ENCODE assay signal across 12 mouse cellular contexts in genomic region chr6:85895061-85895648, GRCm38 (mm10). TPM values are rescaled to one million over a fixed set of nuclear protein-coding genes. Genes with fewer than 3 reads are reported as not detected.
A peak's percentile ranks its signal among the peaks of the same experiment; 100 is the strongest.
DNase-seq lines count a peak whose midpoint lies in the region; ATAC-seq and TF ChIP-seq lines count a peak whose summit lies in the region.
"Not testable (repeated sequence)": the region's sequence is repeated elsewhere in the genome, so short reads cannot be mapped to it uniquely, and the experiment has no call there.
"Had no signal": no experiment of that assay in that cellular context is flagged by ENCODE, and none has a peak within 500 bp of the region (broad histone marks: within the 10 kb centered on the region; RNA-seq: fewer than 3 reads in every experiment).

No protein-coding gene starts in this region.

- not testable (repeated sequence) for H3K9ac ChIP-seq in MEL (ENCODE audit: control insufficient read depth, low read depth, low read length, poor library complexity, severe bottlenecking)

- H3K27me3 ChIP-seq in MEL (ENCODE audit: control insufficient read depth in 1 of 2, insufficient read depth in 2 of 2, low read length in 2 of 2); testis, adult 2 months (ENCODE audit: control insufficient read depth, insufficient read depth, low read length): not testable (repeated sequence)

- intact Hi-C loops in left cerebral cortex, adult 2 months (cut with DNase I): not testable (repeated sequence)

- TF ChIP-seq CTCF in MEL (IDR thresholded peaks at IDR 0.05 in 2 of 3, conservative IDR thresholded peaks at IDR 0.05 in 1 of 3; ENCODE audit: control insufficient read depth in 1 of 3, insufficient read depth in 1 of 3, low read depth in 2 of 3, low read length in 3 of 3, poor library complexity in 1 of 3, severe bottlenecking in 1 of 3): peak; percentile 49 to 55 (median 50); a peak in 5 of 6 replicates
- TF ChIP-seq CTCF in left cerebral cortex, adult 2 months (IDR thresholded peaks at IDR 0.05): peak; percentile 61
- TF ChIP-seq CTCF in testis, adult 2 months (IDR thresholded peaks at IDR 0.05; ENCODE audit: control insufficient read depth, insufficient read depth, insufficient replicate concordance, low read depth, low read length): peak; percentile 75

- H3K79me2 ChIP-seq in MEL (ENCODE audit: control insufficient read depth, insufficient read depth, low read length, poor library complexity): not testable (repeated sequence)

- not testable (repeated sequence) for TF ChIP-seq EP300 in MEL (IDR thresholded peaks at IDR 0.05; ENCODE audit: low read depth in 1 of 2, low read length in 2 of 2)

- not testable (repeated sequence) for H3K27ac ChIP-seq in MEL (ENCODE audit: control insufficient read depth, low read depth, low read length); left cerebral cortex, adult 2 months; testis, adult 2 months (ENCODE audit: control insufficient read depth, insufficient read depth, low read depth, low read length)

- not testable (repeated sequence) for H3K4me1 ChIP-seq in MEL (ENCODE audit: control insufficient read depth in 1 of 2, insufficient read depth in 2 of 2, low read length in 2 of 2); testis, adult 2 months (ENCODE audit: control insufficient read depth, insufficient read depth, low read length)

- H3K36me3 ChIP-seq in MEL (ENCODE audit: control insufficient read depth in 1 of 2, insufficient read depth in 2 of 2, low read length in 2 of 2); testis, adult 2 months (ENCODE audit: control insufficient read depth, insufficient read depth, low read length): not testable (repeated sequence)

- DNase-seq in MEL (ENCODE audit: low read depth, low spot score); left cerebral cortex, adult 2 months (ENCODE audit: extremely low spot score in 1 of 2, low spot score in 2 of 2): not testable (repeated sequence)
- DNase-seq in cerebellum, adult 11-12 months: peak; percentile 28
- DNase-seq in induced T-regulatory cell, adult 2 months (ENCODE audit: low read depth): peak; percentile 22

- H3K9me3 ChIP-seq in MEL (replicated peaks; ENCODE audit: insufficient read depth, low read length): not testable (repeated sequence)

- H3K4me3 ChIP-seq in MEL (ENCODE audit: control insufficient read depth in 1 of 2, insufficient read depth in 1 of 2, low read depth in 2 of 2, low read length in 2 of 2); left cerebral cortex, adult 2 months: not testable (repeated sequence)
- H3K4me3 ChIP-seq in testis, adult 2 months (ENCODE audit: control insufficient read depth, low read depth, low read length): peak overlapping the region; percentile 72

- ATAC-seq in erythroblast, adult 5-6 weeks (replicated peaks; ENCODE audit: low FRiP score, poor library complexity, severe bottlenecking): peak; percentile 79
- peak; percentile 77 for ATAC-seq in megakaryocyte progenitor cell, adult 5-6 weeks (replicated peaks; ENCODE audit: poor library complexity)

- TF ChIP-seq POLR2A in MEL (IDR thresholded peaks at IDR 0.05; ENCODE audit: control insufficient read depth in 1 of 2, insufficient read depth in 1 of 2, low read depth in 1 of 2, low read length in 2 of 2, poor library complexity in 1 of 2); testis, adult 2 months (IDR thresholded peaks at IDR 0.05; ENCODE audit: control insufficient read depth, low read depth, low read length): not testable (repeated sequence)

- TF ChIP-seq RAD21 in MEL (IDR thresholded peaks at IDR 0.05; ENCODE audit: low read depth, low read length): peak; percentile 48

TF ChIP-seq in MEL, 35 proteins besides CTCF, POLR2A, EP300 and RAD21:
- TF ChIP-seq ZC3H11A (IDR thresholded peaks at IDR 0.05; ENCODE audit: low read depth, low read length): peak; percentile 29; the same call in 1 of the 2 replicates
- peak; percentile 55 for TF ChIP-seq SMC3 (IDR thresholded peaks at IDR 0.05; ENCODE audit: low read depth, low read length)
TF ChIP-seq in MEL: peak in this region for 2; not testable (repeated sequence) for 33.

RNA-seq across cellular contexts. Expression of gene Nat8f4, which starts 9.5 kb away (rescaled TPM):
- total RNA-seq in MEL (2012; rRNA removed): 2.3 and 3.0 TPM in 2 replicates
- 1 to 10 TPM in 1 of 2 experiments, not detected in 1; 2.6 TPM for polyA plus RNA-seq in MEL (2012; ENCODE audit: insufficient read depth in 1 of 2, insufficient read length in 2 of 2, low read depth in 1 of 2, low replicate concordance in 2 of 2, missing spikeins in 1 of 2)
- total RNA-seq in erythroblast, adult 5-6 weeks (2015; ENCODE audit: low replicate concordance): not detected in 2 replicates
- 0.56 TPM in 1 of 2 replicates, not detected in the other for total RNA-seq in erythroblast, adult 5-6 weeks (2017; ENCODE audit: low replicate concordance)
- 1 to 10 TPM; 5.3 to 7.4 TPM for total RNA-seq in left cerebral cortex, adult 2 months (2021)
- 0.05 and 0.27 TPM in 2 replicates for total RNA-seq in megakaryocyte progenitor cell, adult 5-6 weeks (2015)
- 0.62 and 1.8 TPM in 2 replicates for total RNA-seq in megakaryocyte progenitor cell, adult 5-6 weeks (2017)
- polyA plus RNA-seq in testis, adult 2 months (2012; rRNA removed): 27.6 and 45.1 TPM in 2 replicates
- polyA plus RNA-seq: erythroblast, embryonic 14.5 days had no signal

RNA-seq across cellular contexts. Expression of gene Tprkb, which starts 16.5 kb away (rescaled TPM):
- 63.3 and 66.5 TPM in 2 replicates for total RNA-seq in MEL (2012; rRNA removed)
- 10 to 100 TPM; 85.1 to 87.6 TPM for polyA plus RNA-seq in MEL (2012; ENCODE audit: insufficient read depth in 1 of 2, insufficient read length in 2 of 2, low read depth in 1 of 2, low replicate concordance in 2 of 2, missing spikeins in 1 of 2)
- total RNA-seq in erythroblast, adult 5-6 weeks (2015; ENCODE audit: low replicate concordance): 7.3 and 10.4 TPM in 2 replicates
- total RNA-seq in erythroblast, adult 5-6 weeks (2017; ENCODE audit: low replicate concordance): 4.3 and 11.9 TPM in 2 replicates
- total RNA-seq in left cerebral cortex, adult 2 months (2021): 10 to 100 TPM; 52.3 to 54.3 TPM
- 25.4 and 26.1 TPM in 2 replicates for total RNA-seq in megakaryocyte progenitor cell, adult 5-6 weeks (2015)
- total RNA-seq in megakaryocyte progenitor cell, adult 5-6 weeks (2017): 32.1 and 43.8 TPM in 2 replicates
- polyA plus RNA-seq in testis, adult 2 months (2012; rRNA removed): 10.8 and 11.1 TPM in 2 replicates

RNA-seq across cellular contexts. Expression of gene Nat8f1, which starts 20.3 kb away (rescaled TPM):
- 5.3 and 5.7 TPM in 2 replicates for total RNA-seq in MEL (2012; rRNA removed)
- 1 to 10 TPM in 1 of 2 experiments, not detected in 1; 6.9 TPM for polyA plus RNA-seq in MEL (2012; ENCODE audit: insufficient read depth in 1 of 2, insufficient read length in 2 of 2, low read depth in 1 of 2, low replicate concordance in 2 of 2, missing spikeins in 1 of 2)
- not detected in 2 replicates for total RNA-seq in erythroblast, adult 5-6 weeks (2015; ENCODE audit: low replicate concordance)
- 0.42 and 4.8 TPM in 2 replicates for total RNA-seq in erythroblast, adult 5-6 weeks (2017; ENCODE audit: low replicate concordance)
- total RNA-seq in left cerebral cortex, adult 2 months (2021): 10 to 100 TPM; 25.6 to 27.9 TPM
- total RNA-seq in megakaryocyte progenitor cell, adult 5-6 weeks (2015): 4.8 and 5.0 TPM in 2 replicates
- 2.4 and 5.7 TPM in 2 replicates for total RNA-seq in megakaryocyte progenitor cell, adult 5-6 weeks (2017)
- polyA plus RNA-seq in testis, adult 2 months (2012; rRNA removed): 6.1 and 7.6 TPM in 2 replicates
- polyA plus RNA-seq: erythroblast, embryonic 14.5 days had no signal

RNA-seq across cellular contexts. Expression of gene Nat8f2, which starts 26.2 kb away (rescaled TPM):
- 0.03 and 0.12 TPM in 2 replicates for total RNA-seq in MEL (2012; rRNA removed)
- under 1 TPM in 1 of 2 experiments, not detected in 1; 0.06 TPM for polyA plus RNA-seq in MEL (2012; ENCODE audit: insufficient read depth in 1 of 2, insufficient read length in 2 of 2, low read depth in 1 of 2, low replicate concordance in 2 of 2, missing spikeins in 1 of 2)
- total RNA-seq in erythroblast, adult 5-6 weeks (2015; ENCODE audit: low replicate concordance): not detected in 2 replicates
- not detected in 2 replicates for total RNA-seq in erythroblast, adult 5-6 weeks (2017; ENCODE audit: low replicate concordance)
- 1 to 10 TPM; 2.1 to 2.7 TPM for total RNA-seq in left cerebral cortex, adult 2 months (2021)
- total RNA-seq in megakaryocyte progenitor cell, adult 5-6 weeks (2015): not detected in 2 replicates
- not detected in 2 replicates for total RNA-seq in megakaryocyte progenitor cell, adult 5-6 weeks (2017)
- polyA plus RNA-seq in testis, adult 2 months (2012; rRNA removed): 0.22 and 0.23 TPM in 2 replicates
- polyA plus RNA-seq: erythroblast, embryonic 14.5 days; heart, embryonic 13.5 days; hindbrain, embryonic 16.5 days; limb, embryonic 13.5 days; macrophage had no signal
